Mouse (Mus musculus) 416B (cell line): ENCODE data around the gene Smo.

Source experiments
- DNase-seq: peaks from one replicate; pipeline ENCODE4 v3.0.0; 2011; ENCODE audit warnings: low read depth

Smo gene

GRCm38 (mm10) chr6:29735336-29735688, at the start of gene Smo:
Gene Smo, plus strand, starts transcription at chr6:29735503.
- DNase-seq: no peak

GRCm38 (mm10) chr6:29685952-29686351, 49.4 kb upstream of the Smo start:
- DNase-seq: no peak

GRCm38 (mm10) chr6:29689458-29689857, 45.8 kb upstream of the Smo start:
- DNase-seq: no peak

- DNase-seq: peak; percentile 80
Observed at GRCm38 (mm10) chr6:29693953-29694352, 41.4 kb upstream of the Smo start, which contains the start of gene Tspan33. Gene Tspan33, plus strand, starts transcription at chr6:29694222.

- DNase-seq: no peak
Observed at GRCm38 (mm10) chr6:29694375-29695289, 40.7 kb upstream of the Smo start.

- DNase-seq: no peak
Observed at GRCm38 (mm10) chr6:29695290-29695674, 40.0 kb upstream of the Smo start.

GRCm38 (mm10) chr6:29695975-29696374, 39.3 kb upstream of the Smo start:
- no peak for DNase-seq

GRCm38 (mm10) chr6:29697139-29697538, 38.2 kb upstream of the Smo start:
- DNase-seq: no peak

GRCm38 (mm10) chr6:29697548-29697947, 37.8 kb upstream of the Smo start:
- no peak for DNase-seq

- no peak for DNase-seq
Observed at GRCm38 (mm10) chr6:29699085-29699745, 36.1 kb upstream of the Smo start.

GRCm38 (mm10) chr6:29701051-29701450, 34.3 kb upstream of the Smo start:
- no peak for DNase-seq

- DNase-seq: no peak
Observed at GRCm38 (mm10) chr6:29702126-29702525, 33.2 kb upstream of the Smo start.

- no peak for DNase-seq
Observed at GRCm38 (mm10) chr6:29704143-29704542, 31.2 kb upstream of the Smo start.

- no peak for DNase-seq
Observed at GRCm38 (mm10) chr6:29707902-29708301, 27.4 kb upstream of the Smo start.

GRCm38 (mm10) chr6:29711318-29711717, 24.0 kb upstream of the Smo start:
- DNase-seq: no peak

- peak; percentile 78 for DNase-seq
Observed at GRCm38 (mm10) chr6:29712011-29712584, 23.2 kb upstream of the Smo start.

GRCm38 (mm10) chr6:29716624-29717365, 18.5 kb upstream of the Smo start:
- no peak for DNase-seq

GRCm38 (mm10) chr6:29717541-29717940, 17.8 kb upstream of the Smo start:
- no peak for DNase-seq

GRCm38 (mm10) chr6:29717952-29718521, 17.3 kb upstream of the Smo start:
- DNase-seq: no peak

GRCm38 (mm10) chr6:29718894-29719329, 16.4 kb upstream of the Smo start:
- no peak for DNase-seq

GRCm38 (mm10) chr6:29721890-29722289, 13.4 kb upstream of the Smo start:
- DNase-seq: no peak
